Mouse (Mus musculus) bone marrow macrophage, adult 2 months (primary cell): ENCODE measurements around the gene Rpp21.

Source experiments
- CTCF ChIP-seq: IDR thresholded peaks from 2 replicates; pipeline ENCODE4 v1.5.1; 2012; ENCODE audit warnings: low read depth, mild to moderate bottlenecking, low read length, moderate library complexity
- POLR2A ChIP-seq: IDR thresholded peaks from 2 replicates; pipeline ENCODE4 v1.6.1; 2012; ENCODE audit warnings: mild to moderate bottlenecking, low read depth, low read length, borderline replicate concordance

- TF ChIP-seq POLR2A, result no peak
- no peak for TF ChIP-seq CTCF
Observed at GRCm38 (mm10) chr17:36215586-36215985, 42.3 kb downstream of the Rpp21 start.
